Mouse (Mus musculus) megakaryocyte, embryonic 14.5 days (primary cell): Measurements from ENCODE around the gene Gm13289.

ENCODE experiments used
- FLI1 ChIP-seq: IDR thresholded peaks from 2 replicates; pipeline ENCODE4 v1.6.1; 2012; ENCODE audit warnings: low read length, inconsistent platforms, mixed read lengths
- GATA1 ChIP-seq: IDR thresholded peaks from 3 replicates; pipeline ENCODE4 v1.6.1; 2012; ENCODE audit warnings: mixed read lengths, low read length, inconsistent platforms, borderline replicate concordance

DNA sequence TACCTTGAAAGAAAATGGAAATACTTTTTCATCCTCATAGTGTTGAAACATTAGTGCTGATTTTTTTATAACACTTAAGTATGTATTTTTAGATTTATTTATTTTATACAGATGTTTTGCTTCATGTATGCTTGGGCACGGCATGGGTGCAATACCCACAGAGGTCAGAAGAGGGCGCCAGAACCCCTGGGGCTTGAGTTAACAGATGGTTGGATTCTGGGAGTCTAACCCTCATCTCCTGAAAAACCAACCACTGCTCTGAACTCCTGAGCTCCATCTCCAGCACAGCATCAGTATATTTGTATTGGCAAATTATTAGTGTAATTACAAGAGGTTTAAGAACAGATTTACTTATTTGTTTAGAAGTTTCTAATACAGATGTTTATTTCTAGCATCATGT lies 38.2 kb upstream of the Gm13289 start:
- no peak for TF ChIP-seq FLI1
- TF ChIP-seq GATA1 = no peak
